Mouse (Mus musculus) hindbrain, embryonic 16.5 days (tissue): ENCODE measurements at regions not wholly inside any gene's neighbourhood (a gene's known extent, or its start where the extent isn't known, plus 50 kb on each side); places are given as distances from the start of the nearest gene placed in this dataset.

ENCODE experiments used
- ATAC-seq: fragments of 200-750 bp; cut with Nextera tagmentation; 2 replicates; pipeline ENCODE4 v1.8.0; 2017; ENCODE audit warnings: moderate TSS enrichment, moderate library complexity
- H3K27ac ChIP-seq: fragments of 300-500 bp; sonication (generic); 2 replicates; pipeline ENCODE4 v1.5.1; 2014; ENCODE audit warnings: low read depth, mild to moderate bottlenecking, control low read depth, low read length, moderate library complexity
- H3K27me3 ChIP-seq: fragments of 300-500 bp; sonication (generic); replicated peaks from 2 replicates; pipeline ENCODE4 v1.6.1; 2014; ENCODE audit warnings: low read length; ENCODE audit not compliant: control insufficient read depth, insufficient read depth
- H3K36me3 ChIP-seq: fragments of 300-500 bp; sonication (generic); 2 replicates; pipeline ENCODE4 v1.6.1; 2014; ENCODE audit warnings: mild to moderate bottlenecking, low read length, moderate library complexity, mixed read lengths; ENCODE audit not compliant: control insufficient read depth, insufficient read depth
- H3K4me1 ChIP-seq: fragments of 300-500 bp; sonication (generic); 2 replicates; pipeline ENCODE4 v1.6.1; 2014; ENCODE audit warnings: low read depth, low read length; ENCODE audit not compliant: control insufficient read depth, insufficient read depth
- H3K4me2 ChIP-seq: fragments of 300-500 bp; sonication (generic); 2 replicates; pipeline ENCODE4 v1.6.1; 2014; ENCODE audit warnings: mild to moderate bottlenecking, low read length, control low read depth, moderate library complexity
- H3K4me3 ChIP-seq: fragments of 300-500 bp; sonication (generic); 2 replicates; pipeline ENCODE4 v1.5.1; 2014; ENCODE audit warnings: mild to moderate bottlenecking, low read length, control low read depth, moderate library complexity
- H3K9ac ChIP-seq: fragments of 300-500 bp; sonication (generic); 2 replicates; pipeline ENCODE4 v1.6.1; 2014; ENCODE audit warnings: low read depth, mild to moderate bottlenecking, control low read depth, low read length, moderate library complexity
- H3K9me3 ChIP-seq: fragments of 300-500 bp; sonication (generic); 2 replicates; pipeline ENCODE4 v1.6.1; 2014; ENCODE audit warnings: mild to moderate bottlenecking, low read length, moderate library complexity; ENCODE audit not compliant: control insufficient read depth
- WGBS: fragments of 180-500 bp; shearing (Covaris S2); extraction: QIAGEN DNeasy Blood & Tissue Kit; methylation state at CpG from one replicate; pipeline ENCODE4 v1.1.7; 2014; 5-methylcytosine and 5-hydroxymethylcytosine counted together

- WGBS = 39% methylated on average over 4 of the region's 4 CpGs
- Histone ChIP-seq H3K4me1 (no peaks in the 10 kb centered on the region), H3K4me3 (no peak overlapping the region), H3K4me2 (no peak overlapping the region), H3K27me3 (no peaks in the 10 kb centered on the region), H3K27ac (no peak overlapping the region), H3K36me3 (no peaks in the 10 kb centered on the region), H3K9ac (no peak overlapping the region), H3K9me3 (no peaks in the 10 kb centered on the region)
- no peak for ATAC-seq
These were observed 438.6 kb upstream of the Tenm3 start for GRCm38 (mm10) chr8:49282401-49282800.

- Histone ChIP-seq H3K4me1 (no peaks in the 10 kb centered on the region), H3K36me3 (no peaks in the 10 kb centered on the region), H3K9ac (no peak overlapping the region), H3K4me3 (no peak overlapping the region), H3K9me3 (no peaks in the 10 kb centered on the region), H3K27ac (no peak overlapping the region), H3K4me2 (no peak overlapping the region), H3K27me3 (no peaks in the 10 kb centered on the region)
- 55% methylated on average over 5 of the region's 5 CpGs for WGBS
- ATAC-seq = no peak
These were observed 437.5 kb upstream of the Tenm3 start for GRCm38 (mm10) chr8:49281254-49281653.

- 77% methylated on average over 4 of the region's 4 CpGs for WGBS
- Histone ChIP-seq H3K36me3 (no peaks in the 10 kb centered on the region), H3K27me3 (no peaks in the 10 kb centered on the region), H3K27ac (no peak overlapping the region), H3K9me3 (no peaks in the 10 kb centered on the region), H3K4me1 (no peaks in the 10 kb centered on the region), H3K4me2 (no peak overlapping the region), H3K9ac (no peak overlapping the region), H3K4me3 (no peak overlapping the region)
- no peak for ATAC-seq
These were observed 430.3 kb upstream of the Tenm3 start for GRCm38 (mm10) chr8:49274031-49274430.

- no peak overlapping the region for H3K4me2 ChIP-seq
- 100% methylated on average over 1 of the region's 1 CpGs for WGBS
- no peaks in the 10 kb centered on the region for H3K9me3 ChIP-seq
- H3K4me1 ChIP-seq = no peaks in the 10 kb centered on the region
- no peaks in the 10 kb centered on the region for H3K27me3 ChIP-seq
- H3K9ac ChIP-seq = no peak overlapping the region
- no peak for ATAC-seq
- no peak overlapping the region for H3K4me3 ChIP-seq
- no peaks in the 10 kb centered on the region for H3K36me3 ChIP-seq
- no peak overlapping the region for H3K27ac ChIP-seq
These were observed 429.4 kb upstream of the Tenm3 start for GRCm38 (mm10) chr8:49273109-49273508.

GRCm38 (mm10) chr8:49263416-49263815 lies 419.7 kb upstream of the Tenm3 start:
- no peak for ATAC-seq
- peaks cover 6% of the 10 kb centered on the region for H3K4me1 ChIP-seq
- 41% methylated on average over 6 of the region's 6 CpGs for WGBS
- no peak overlapping the region for H3K4me3 ChIP-seq
- H3K9ac ChIP-seq = no peak overlapping the region
- no peak overlapping the region for H3K4me2 ChIP-seq
- no peaks in the 10 kb centered on the region for H3K36me3 ChIP-seq
- no peaks in the 10 kb centered on the region for H3K27me3 ChIP-seq
- H3K9me3 ChIP-seq = no peaks in the 10 kb centered on the region
- no peak overlapping the region for H3K27ac ChIP-seq

GRCm38 (mm10) chr8:49262797-49263196 lies 419.0 kb upstream of the Tenm3 start:
- ATAC-seq = 0 out of 2 replicates have a peak, but pooled peaks have one; percentile 27
- no peaks in the 10 kb centered on the region for H3K36me3 ChIP-seq
- H3K27me3 ChIP-seq = no peaks in the 10 kb centered on the region
- H3K27ac ChIP-seq = no peak overlapping the region
- no peak overlapping the region for H3K9ac ChIP-seq
- H3K4me1 ChIP-seq = peaks cover 6% of the 10 kb centered on the region
- no peak overlapping the region for H3K4me2 ChIP-seq
- H3K4me3 ChIP-seq = no peak overlapping the region
- H3K9me3 ChIP-seq = no peaks in the 10 kb centered on the region
- 21% methylated on average over 3 of the region's 3 CpGs for WGBS

GRCm38 (mm10) chr8:49255954-49256353 lies 412.2 kb upstream of the Tenm3 start:
- Histone ChIP-seq H3K27ac (no peak overlapping the region), H3K27me3 (no peaks in the 10 kb centered on the region), H3K36me3 (no peaks in the 10 kb centered on the region), H3K9me3 (no peaks in the 10 kb centered on the region), H3K4me2 (no peak overlapping the region), H3K4me3 (no peak overlapping the region), H3K4me1 (no peaks in the 10 kb centered on the region), H3K9ac (no peak overlapping the region)
- WGBS = 84% methylated on average over 2 of the region's 2 CpGs
- no peak for ATAC-seq

- Histone ChIP-seq H3K4me1 (no peaks in the 10 kb centered on the region), H3K4me2 (no peak overlapping the region), H3K27me3 (no peaks in the 10 kb centered on the region), H3K9ac (no peak overlapping the region), H3K27ac (no peak overlapping the region), H3K9me3 (no peaks in the 10 kb centered on the region), H3K4me3 (no peak overlapping the region), H3K36me3 (no peaks in the 10 kb centered on the region)
- no peak for ATAC-seq
- WGBS = 40% methylated on average over 3 of the region's 3 CpGs
These were observed 410.6 kb upstream of the Tenm3 start for GRCm38 (mm10) chr8:49254311-49254828.

- 31% methylated on average over 5 of the region's 5 CpGs for WGBS
- Histone ChIP-seq H3K4me2 (no peak overlapping the region), H3K27ac (no peak overlapping the region), H3K9me3 (no peaks in the 10 kb centered on the region), H3K4me3 (no peak overlapping the region), H3K9ac (no peak overlapping the region), H3K36me3 (no peaks in the 10 kb centered on the region), H3K27me3 (no peaks in the 10 kb centered on the region), H3K4me1 (no peaks in the 10 kb centered on the region)
- ATAC-seq = no peak
These were observed 399.3 kb upstream of the Tenm3 start for GRCm38 (mm10) chr8:49243002-49243401.

GRCm38 (mm10) chr8:49236822-49237071 lies 393.0 kb upstream of the Tenm3 start:
- H3K9ac ChIP-seq = no peak overlapping the region
- H3K4me3 ChIP-seq = no peak overlapping the region
- no peak overlapping the region for H3K27ac ChIP-seq
- WGBS = 38% methylated on average over 4 of the region's 4 CpGs
- no peaks in the 10 kb centered on the region for H3K9me3 ChIP-seq
- no peaks in the 10 kb centered on the region for H3K36me3 ChIP-seq
- H3K27me3 ChIP-seq = no peaks in the 10 kb centered on the region
- H3K4me2 ChIP-seq = no peak overlapping the region
- H3K4me1 ChIP-seq = no peaks in the 10 kb centered on the region
- no peak for ATAC-seq
